Mouse (Mus musculus) heart, adult 2 months (tissue): Measurements from ENCODE around the gene Rras. TPM values are rescaled to one million over a fixed set of nuclear protein-coding genes. Genes with fewer than 3 reads are reported as not detected.

Experiments
- DNase-seq, 2 experiments: peaks; one replicate each; pipeline ENCODE4 v3.0.0; 2021
- H3K27ac ChIP-seq: fragments of 200-600 bp; 2 replicates; pipeline ENCODE4 v1.8.1; 2022
- H3K27me3 ChIP-seq: fragments of 200-500 bp; 2 replicates; pipeline ENCODE4 v1.6.1; 2012; ENCODE audit warnings: mild to moderate bottlenecking, low read length, inconsistent platforms, mixed read lengths; ENCODE audit not compliant: control insufficient read depth, insufficient read depth
- H3K36me3 ChIP-seq: fragments of 200-500 bp; 2 replicates; pipeline ENCODE4 v1.6.1; 2012; ENCODE audit warnings: low read length, inconsistent platforms; ENCODE audit not compliant: control insufficient read depth, insufficient read depth
- H3K4me1 ChIP-seq: fragments of 200-500 bp; 2 replicates; pipeline ENCODE4 v1.6.1; 2011; ENCODE audit warnings: low read length; ENCODE audit not compliant: control insufficient read depth, insufficient read depth
- H3K4me3 ChIP-seq: fragments of 200-600 bp; 2 replicates; pipeline ENCODE4 v1.8.1; 2022
- H3K79me2 ChIP-seq: fragments of 200-500 bp; replicated peaks from 2 replicates; pipeline ENCODE4 v1.6.1; 2012; ENCODE audit warnings: mild to moderate bottlenecking, inconsistent platforms, low read length, moderate library complexity, mixed read lengths; ENCODE audit not compliant: control insufficient read depth, insufficient read depth
- H3K9ac ChIP-seq: fragments of 200-500 bp; 2 replicates; pipeline ENCODE4 v1.6.1; 2012; ENCODE audit warnings: low read depth, mild to moderate bottlenecking, control low read depth, inconsistent platforms, low read length, mixed read lengths
- CTCF ChIP-seq: fragments of 200-600 bp; IDR thresholded peaks from 2 replicates; pipeline ENCODE4 v1.8.1; 2022; ENCODE audit warnings: antibody characterized with exemption, mild to moderate bottlenecking, moderate library complexity
- EP300 ChIP-seq: fragments of 200-500 bp; IDR thresholded peaks from 2 replicates; pipeline ENCODE4 v1.6.1; 2011; ENCODE audit warnings: low read depth, low read length, control low read depth; ENCODE audit not compliant: insufficient read depth
- POLR2A ChIP-seq: fragments of 200-500 bp; IDR thresholded peaks from 2 replicates; pipeline ENCODE4 v1.6.1; 2011; ENCODE audit warnings: mild to moderate bottlenecking, low read depth, low read length, control low read depth; ENCODE audit not compliant: insufficient read depth
- WGBS: fragments of 180-500 bp; shearing (Covaris S2); methylation state at CpG from one replicate; pipeline ENCODE4 v1.1.7; 2018; 5-methylcytosine and 5-hydroxymethylcytosine counted together
- intact Hi-C: fragments of 180-260 bp; cut with DNase I; formaldehyde crosslinking; loops from one replicate; pipeline ENCODE4 v1.15.1; 2025
- polyA plus RNA-seq: library from polyadenylated mRNA; depleted of rRNA; stranded (reverse); fragments of >200 nt; gene quantifications from 2 replicates; pipeline ENCODE4 v1.2.3, GENCODE M21; 2012
- total RNA-seq, 2 experiments: library from RNA; stranded (reverse); gene quantifications; 2 replicates each; pipeline ENCODE4 v1.2.3; 2021

The Rras gene
- total and polyA plus RNA-seq, 3 experiments, result 40.9 to 107 (median 44.3) TPM

- intact Hi-C loops, result no loop called here
- no peak overlapping the region for H3K9ac ChIP-seq
- no peak overlapping the region for H3K4me3 ChIP-seq
- no peaks in the 10 kb centered on the region for H3K27me3 ChIP-seq
- DNase-seq, result no peak
- H3K79me2 ChIP-seq, result no peaks in the 10 kb centered on the region; the same call in 1 of the 2 replicates
- no peak for TF ChIP-seq POLR2A
- 77% methylated on average over 6 of the region's 6 CpGs for WGBS
- H3K27ac ChIP-seq, result no peak overlapping the region
- H3K4me1 ChIP-seq, result peaks cover 1% of the 10 kb centered on the region; the same call in 1 of the 2 replicates
- no peaks in the 10 kb centered on the region for H3K36me3 ChIP-seq
Measured at GRCm38 (mm10) chr7:45005321-45005992, 12.3 kb upstream of the Rras start.

GRCm38 (mm10) chr7:45006503-45006902, 11.3 kb upstream of the Rras start:
- H3K9ac ChIP-seq, result no peak overlapping the region
- 91% methylated on average over 12 of the region's 12 CpGs for WGBS
- intact Hi-C loops, result no loop called here
- H3K27me3 ChIP-seq, result no peaks in the 10 kb centered on the region
- TF ChIP-seq EP300, result no peak
- no peak for TF ChIP-seq POLR2A
- no peak for TF ChIP-seq CTCF
- no peaks in the 10 kb centered on the region for H3K36me3 ChIP-seq
- peaks cover 1% of the 10 kb centered on the region; the same call in 1 of the 2 replicates for H3K4me1 ChIP-seq
- no peak overlapping the region for H3K4me3 ChIP-seq
- no peaks in the 10 kb centered on the region; the same call in 1 of the 2 replicates for H3K79me2 ChIP-seq
- DNase-seq, result no peak
- H3K27ac ChIP-seq, result no peak overlapping the region

- Histone ChIP-seq H3K27me3 (no peaks in the 10 kb centered on the region), H3K9ac (no peak overlapping the region)
- intact Hi-C loops, result no loop called here
Measured at GRCm38 (mm10) chr7:45007141-45007540, 10.6 kb upstream of the Rras start.

GRCm38 (mm10) chr7:45007846-45008245, 9.9 kb upstream of the Rras start:
- Histone ChIP-seq H3K79me2 (no peaks in the 10 kb centered on the region; the same call in none of the 2 replicates), H3K4me3 (no peak overlapping the region), H3K9ac (no peak overlapping the region), H3K27me3 (no peaks in the 10 kb centered on the region), H3K36me3 (no peaks in the 10 kb centered on the region), H3K27ac (no peak overlapping the region), H3K4me1 (peaks cover 1% of the 10 kb centered on the region; the same call in 1 of the 2 replicates)
- WGBS, result 94% methylated on average over 30 of the region's 30 CpGs
- TF ChIP-seq EP300 (no peak), POLR2A (no peak), CTCF (no peak)
- intact Hi-C loops, result no loop called here
- no peak for DNase-seq

More at GRCm38 (mm10) chr7:45007141-45007540, 10.6 kb upstream of the Rras start:
- TF ChIP-seq CTCF, result no peak
- no peak for TF ChIP-seq POLR2A
- no peak for TF ChIP-seq EP300
- Histone ChIP-seq H3K4me3 (no peak overlapping the region), H3K79me2 (no peaks in the 10 kb centered on the region; the same call in none of the 2 replicates), H3K4me1 (peaks cover 1% of the 10 kb centered on the region; the same call in 1 of the 2 replicates), H3K36me3 (no peaks in the 10 kb centered on the region), H3K27ac (no peak overlapping the region)
- 93% methylated on average over 29 of the region's 29 CpGs for WGBS
- DNase-seq, result no peak

GRCm38 (mm10) chr7:45008411-45008810, 9.3 kb upstream of the Rras start:
- Histone ChIP-seq H3K9ac (no peak overlapping the region), H3K79me2 (no peaks in the 10 kb centered on the region; the same call in none of the 2 replicates), H3K27me3 (no peaks in the 10 kb centered on the region), H3K4me1 (peaks cover 1% of the 10 kb centered on the region; the same call in 1 of the 2 replicates), H3K36me3 (no peaks in the 10 kb centered on the region), H3K4me3 (no peak overlapping the region), H3K27ac (no peak overlapping the region)
- TF ChIP-seq POLR2A (no peak), CTCF (no peak), EP300 (no peak)
- intact Hi-C loops, result no loop called here
- WGBS, result 92% methylated on average over 19 of the region's 19 CpGs
- no peak for DNase-seq

- no peaks in the 10 kb centered on the region for H3K27me3 ChIP-seq
- peaks cover 1% of the 10 kb centered on the region; the same call in 1 of the 2 replicates for H3K79me2 ChIP-seq
- H3K4me1 ChIP-seq, result 0 out of 2 replicates have a peak, but pooled peaks cover 1% of the 10 kb centered on the region
- H3K9ac ChIP-seq, result no peak overlapping the region
- WGBS, result 95% methylated on average over 6 of the region's 6 CpGs
- intact Hi-C loops, result no loop called here
- H3K4me3 ChIP-seq, result no peak overlapping the region
- no peak for DNase-seq
- no peak overlapping the region for H3K27ac ChIP-seq
- no peak for TF ChIP-seq POLR2A
- TF ChIP-seq CTCF, result no peak
- TF ChIP-seq EP300, result no peak
- H3K36me3 ChIP-seq, result no peaks in the 10 kb centered on the region
Measured at GRCm38 (mm10) chr7:45012011-45012410, 5.8 kb upstream of the Rras start.
